Mouse (Mus musculus) kidney, adult 2 months (tissue): ENCODE results near the gene Peli2. TPM values are rescaled to one million over a fixed set of nuclear protein-coding genes. Genes with fewer than 3 reads are reported as not detected.

Experiments
- DNase-seq: peaks from one replicate; pipeline ENCODE4 v3.0.0; 2021
- H3K27ac ChIP-seq: fragments of 200-500 bp; 2 replicates; pipeline ENCODE4 v1.5.1; 2012; ENCODE audit warnings: low read depth, low read length, control low read depth, inconsistent platforms; ENCODE audit not compliant: insufficient read depth
- H3K27me3 ChIP-seq: fragments of 200-500 bp; replicated peaks from 2 replicates; pipeline ENCODE4 v1.6.1; 2012; ENCODE audit warnings: mild to moderate bottlenecking, moderate library complexity, low read length, inconsistent platforms; ENCODE audit not compliant: control insufficient read depth, insufficient read depth
- H3K36me3 ChIP-seq: fragments of 200-500 bp; 2 replicates; pipeline ENCODE4 v1.6.1; 2012; ENCODE audit warnings: mild to moderate bottlenecking, moderate library complexity, low read length, inconsistent platforms; ENCODE audit not compliant: control insufficient read depth, insufficient read depth
- H3K4me1 ChIP-seq: fragments of 200-500 bp; 2 replicates; pipeline ENCODE4 v1.6.1; 2011; ENCODE audit warnings: low read length; ENCODE audit not compliant: control insufficient read depth, insufficient read depth
- H3K4me3 ChIP-seq: fragments of 200-500 bp; 2 replicates; pipeline ENCODE4 v1.5.1; 2011; ENCODE audit warnings: mild to moderate bottlenecking, low read depth, low read length, control low read depth; ENCODE audit not compliant: insufficient read depth
- CTCF ChIP-seq: fragments of 200-500 bp; conservative IDR thresholded peaks from 2 replicates; pipeline ENCODE4 v1.5.1; 2011; ENCODE audit warnings: low read depth, mild to moderate bottlenecking, control low read depth, low read length, moderate library complexity, mixed read lengths; ENCODE audit not compliant: insufficient read depth, insufficient read length
- POLR2A ChIP-seq: fragments of 200-500 bp; IDR thresholded peaks from one replicate; pipeline ENCODE4 v1.6.1; 2011; ENCODE audit warnings: low read depth, low read length, control low read depth
- WGBS: fragments of 180-500 bp; shearing (Covaris S2); methylation state at CpG from one replicate; pipeline ENCODE4 v1.1.7; 2018; 5-methylcytosine and 5-hydroxymethylcytosine counted together
- polyA plus RNA-seq: library from polyadenylated mRNA; depleted of rRNA; stranded (reverse); fragments of >200 nt; gene quantifications from 2 replicates; pipeline ENCODE4 v1.2.3, GENCODE M21; 2012

Gene Peli2
- polyA plus RNA-seq, 1 experiment = 31.7 TPM

- no peak for DNase-seq
- Histone ChIP-seq H3K4me3 (no peak overlapping the region), H3K27me3 (no peaks in the 10 kb centered on the region), H3K27ac (no peak overlapping the region), H3K36me3 (no peaks in the 10 kb centered on the region), H3K4me1 (peaks cover 8% of the 10 kb centered on the region; the same call in 1 of the 2 replicates)
- WGBS = 58% methylated on average over 8 of the region's 8 CpGs
- TF ChIP-seq POLR2A = no peak
- TF ChIP-seq CTCF = no peak
Observed at GRCm38 (mm10) chr14:48189330-48189729, 68.7 kb downstream of the Peli2 start.

- WGBS = 91% methylated on average over 5 of the region's 5 CpGs
- Histone ChIP-seq H3K27ac (no peak overlapping the region), H3K4me3 (no peak overlapping the region), H3K36me3 (no peaks in the 10 kb centered on the region), H3K4me1 (peaks cover 8% of the 10 kb centered on the region; the same call in 1 of the 2 replicates), H3K27me3 (no peaks in the 10 kb centered on the region)
- TF ChIP-seq CTCF = no peak
- no peak for TF ChIP-seq POLR2A
- DNase-seq = no peak
Observed at GRCm38 (mm10) chr14:48190946-48191345, 70.3 kb downstream of the Peli2 start.

- DNase-seq = no peak
- TF ChIP-seq POLR2A (no peak), CTCF (no peak)
- H3K27me3 ChIP-seq = no peaks in the 10 kb centered on the region
- H3K4me1 ChIP-seq = peaks cover 8% of the 10 kb centered on the region; the same call in 1 of the 2 replicates
- no peaks in the 10 kb centered on the region for H3K36me3 ChIP-seq
- WGBS = 81% methylated on average over 3 of the region's 3 CpGs
- H3K4me3 ChIP-seq = no peak overlapping the region
- no peak overlapping the region for H3K27ac ChIP-seq
Observed at GRCm38 (mm10) chr14:48191925-48192324, 71.3 kb downstream of the Peli2 start.

GRCm38 (mm10) chr14:48196804-48197203, 76.2 kb downstream of the Peli2 start:
- H3K27ac ChIP-seq = no peak overlapping the region
- no peak for DNase-seq
- H3K27me3 ChIP-seq = no peaks in the 10 kb centered on the region
- 51% methylated on average over 5 of the region's 5 CpGs for WGBS
- H3K4me3 ChIP-seq = no peak overlapping the region
- H3K4me1 ChIP-seq = 0 out of 2 replicates have a peak, but pooled peaks cover 7% of the 10 kb centered on the region
- TF ChIP-seq CTCF (no peak), POLR2A (no peak)
- H3K36me3 ChIP-seq = no peaks in the 10 kb centered on the region

- Histone ChIP-seq H3K4me3 (no peak overlapping the region), H3K27ac (no peak overlapping the region), H3K4me1 (peaks cover 11% of the 10 kb centered on the region; the same call in 1 of the 2 replicates), H3K36me3 (no peaks in the 10 kb centered on the region), H3K27me3 (no peaks in the 10 kb centered on the region)
- TF ChIP-seq CTCF (no peak), POLR2A (no peak)
- DNase-seq = no peak
- 78% methylated on average over 7 of the region's 7 CpGs for WGBS
Observed at GRCm38 (mm10) chr14:48197287-48197686, 76.7 kb downstream of the Peli2 start.

- Histone ChIP-seq H3K4me1 (peaks cover 16% of the 10 kb centered on the region), H3K27me3 (no peaks in the 10 kb centered on the region), H3K27ac (no peak overlapping the region), H3K36me3 (no peaks in the 10 kb centered on the region), H3K4me3 (no peak overlapping the region)
- DNase-seq = peak; percentile 56
- WGBS = 64% methylated on average over 8 of the region's 8 CpGs
- TF ChIP-seq CTCF (no peak), POLR2A (no peak)
Observed at GRCm38 (mm10) chr14:48198190-48198954, 77.7 kb downstream of the Peli2 start.

GRCm38 (mm10) chr14:48198957-48199356, 78.3 kb downstream of the Peli2 start:
- Histone ChIP-seq H3K4me3 (no peak overlapping the region), H3K36me3 (no peaks in the 10 kb centered on the region), H3K27me3 (no peaks in the 10 kb centered on the region), H3K27ac (no peak overlapping the region), H3K4me1 (peaks cover 12% of the 10 kb centered on the region)
- no peak for DNase-seq
- TF ChIP-seq POLR2A = no peak
- TF ChIP-seq CTCF = no peak
- 71% methylated on average over 16 of the region's 16 CpGs for WGBS

GRCm38 (mm10) chr14:48199506-48199905, 78.9 kb downstream of the Peli2 start:
- TF ChIP-seq POLR2A (no peak), CTCF (no peak)
- H3K27me3 ChIP-seq = no peaks in the 10 kb centered on the region
- H3K4me1 ChIP-seq = peaks cover 12% of the 10 kb centered on the region
- H3K36me3 ChIP-seq = no peaks in the 10 kb centered on the region
- DNase-seq = no peak
- no peak overlapping the region for H3K4me3 ChIP-seq
- 80% methylated on average over 4 of the region's 4 CpGs for WGBS
- H3K27ac ChIP-seq = no peak overlapping the region
